Mouse (Mus musculus): ENCODE measurements around the gene Ankrd65. TPM values are rescaled to one million over a fixed set of nuclear protein-coding genes. Genes with fewer than 3 reads are reported as not detected.

Ankrd65 gene
- total and polyA plus RNA-seq, 3 experiments, result 0.12 TPM; not detected in 2

GRCm38 (mm10) chr4:155811929-155812664, 21.9 kb downstream of the Ankrd65 start, which contains the start of gene Ccnl2 (continued):
- TF ChIP-seq NRF1 (IDR thresholded peaks at IDR 0.05; ENCODE audit: insufficient read depth, low read depth, low read length, poor library complexity, severe bottlenecking) (peak; percentile 50; the same call in 1 of the 2 replicates), GATA1 (IDR thresholded peaks at IDR 0.05; ENCODE audit: low read depth, low read length) (no peak), UBTF (IDR thresholded peaks at IDR 0.05; ENCODE audit: borderline replicate concordance, insufficient read depth, low read depth, low read length) (no peak), JUND (IDR thresholded peaks at IDR 0.05; ENCODE audit: low read depth, low read length) (no peak), MEF2A (IDR thresholded peaks at IDR 0.05; ENCODE audit: extremely low read depth, insufficient replicate concordance, low read depth, low read length, poor library complexity, severe bottlenecking) (no peak), MAFK (IDR thresholded peaks at IDR 0.05; ENCODE audit: borderline replicate concordance, low read depth, low read length) (no peak), CTCF (IDR thresholded peaks at IDR 0.05 in 2 of 3, conservative IDR thresholded peaks at IDR 0.05 in 1 of 3; ENCODE audit: control insufficient read depth in 1 of 3, insufficient read depth in 1 of 3, low read depth in 2 of 3, low read length in 3 of 3, poor library complexity in 1 of 3, severe bottlenecking in 1 of 3) (no peak), TCF12 (IDR thresholded peaks at IDR 0.05; ENCODE audit: low read depth, low read length) (peak; percentile 63), ZMIZ1 (IDR thresholded peaks at IDR 0.05; ENCODE audit: low read depth, low read length) (peak; percentile 89), CHD1 (IDR thresholded peaks at IDR 0.05; ENCODE audit: low read depth, low read length) (no peak; the same call in 1 of the 2 replicates), POLR2AphosphoS5 (IDR thresholded peaks at IDR 0.05; ENCODE audit: borderline replicate concordance, low read depth, low read length) (no peak), RAD21 (IDR thresholded peaks at IDR 0.05; ENCODE audit: low read depth, low read length) (no peak), EP300 (IDR thresholded peaks at IDR 0.05; ENCODE audit: low read depth in 1 of 2, low read length in 2 of 2) (no peak), CHD2 (IDR thresholded peaks at IDR 0.05; ENCODE audit: low read length) (no peak; the same call in none of the 2 replicates), RCOR1 (IDR thresholded peaks at IDR 0.05; ENCODE audit: low read depth, low read length) (no peak), KAT2A (conservative IDR thresholded peaks at IDR 0.05; ENCODE audit: low read depth, low read length) (no peak; the same call in 1 of the 2 replicates), NELFE (IDR thresholded peaks at IDR 0.05; ENCODE audit: low read depth, low read length) (peak; percentile 76), BHLHE40 (IDR thresholded peaks at IDR 0.05; ENCODE audit: borderline replicate concordance, low read depth, low read length) (no peak), MAZ (IDR thresholded peaks at IDR 0.05; ENCODE audit: low read depth, low read length) (peak; percentile 57; the same call in 1 of the 2 replicates), MAX (IDR thresholded peaks at IDR 0.05; ENCODE audit: low read length) (peak; percentile 84)

GRCm38 (mm10) chr4:155812665-155813181, 22.5 kb downstream of the Ankrd65 start:
- H3K4me1 ChIP-seq (ENCODE audit: control insufficient read depth in 1 of 2, insufficient read depth in 2 of 2, low read length in 2 of 2), result peaks cover 6 to 20% of the 10 kb centered on the region in 2 experiments
- TF ChIP-seq GATA1 (IDR thresholded peaks at IDR 0.05; ENCODE audit: low read depth, low read length), result no peak
- TF ChIP-seq CHD2 (IDR thresholded peaks at IDR 0.05; ENCODE audit: low read length), result peak; percentile 75
- TF ChIP-seq CHD1 (IDR thresholded peaks at IDR 0.05; ENCODE audit: low read depth, low read length), result peak; percentile 94; the same call in 1 of the 2 replicates
- TF ChIP-seq ZMIZ1 (IDR thresholded peaks at IDR 0.05; ENCODE audit: low read depth, low read length), result 0 out of 2 replicates have a peak, but pooled peaks have one; percentile 11
- 0 out of 2 replicates have a peak, but pooled peaks have one; percentile 10 for TF ChIP-seq SIN3A (IDR thresholded peaks at IDR 0.05; ENCODE audit: low read length)
- TF ChIP-seq NELFE (IDR thresholded peaks at IDR 0.05; ENCODE audit: low read depth, low read length), result 0 out of 2 replicates have a peak, but pooled peaks have one; percentile 1

More at GRCm38 (mm10) chr4:155812665-155813181, 22.5 kb downstream of the Ankrd65 start:
- H3K9me3 ChIP-seq (replicated peaks; ENCODE audit: insufficient read depth, low read length), result no peaks in the 10 kb centered on the region
- peak; percentile 65 for DNase-seq (ENCODE audit: low read depth, low spot score)
- no peaks in the 10 kb centered on the region for H3K27me3 ChIP-seq (ENCODE audit: control insufficient read depth in 1 of 2, insufficient read depth in 2 of 2, low read length in 2 of 2)
- peaks cover 42% of the 10 kb centered on the region for H3K79me2 ChIP-seq (ENCODE audit: control insufficient read depth, insufficient read depth, low read length, poor library complexity)
- H3K4me3 ChIP-seq (ENCODE audit: control insufficient read depth in 1 of 2, insufficient read depth in 1 of 2, low read depth in 2 of 2, low read length in 2 of 2), result peak overlapping the region; percentile 76 to 92
- peak overlapping the region; percentile 97 for H3K9ac ChIP-seq (ENCODE audit: control insufficient read depth, low read depth, low read length, poor library complexity, severe bottlenecking)
- H3K36me3 ChIP-seq (ENCODE audit: control insufficient read depth in 1 of 2, insufficient read depth in 2 of 2, low read length in 2 of 2), result peaks cover 26 to 34% of the 10 kb centered on the region in 2 experiments
- H3K27ac ChIP-seq (ENCODE audit: control insufficient read depth, low read depth, low read length), result peak overlapping the region; percentile 79

All from MEL (cell line).